Mouse (Mus musculus): ENCODE measurements around the gene Cdhr5. TPM values are rescaled to one million over a fixed set of nuclear protein-coding genes. Genes with fewer than 3 reads are reported as not detected.

Cdhr5 gene
- 1.7 and 3.0 TPM in 2 replicates for polyA plus RNA-seq (2012; rRNA removed)

GRCm38 (mm10) chr7:141276546-141276945 is at the start of gene Cdhr5:
TSS of gene Cdhr5 (minus strand) at chr7:141276786.

GRCm38 (mm10) chr7:141291921-141292582 is 15.5 kb upstream of the Cdhr5 start, which contains the start of gene Drd4:
TSS of gene Drd4 (plus strand) at chr7:141292006.

GRCm38 (mm10) chr7:141278766-141279590 is 2.4 kb upstream of the Cdhr5 start, which contains the start of gene Sct:
TSS of gene Sct (minus strand) at chr7:141279133.

GRCm38 (mm10) chr7:141265739-141266561 is 10.6 kb downstream of the Cdhr5 start, which contains the start of gene Irf7:
TSS of gene Irf7 (minus strand) at chr7:141266481.

GRCm38 (mm10) chr7:141228279-141229067 is 48.1 kb downstream of the Cdhr5 start, which contains the start of gene Phrf1:
TSS of gene Phrf1 (plus strand) at chr7:141228784.

Other genes starting within 250 kb of the Cdhr5 start
- gene Gm17387, start 247.7 kb downstream of the Cdhr5 start, polyA plus RNA-seq (2012; rRNA removed): not detected in 2 replicates
- gene B4galnt4, start 215.7 kb downstream of the Cdhr5 start, polyA plus RNA-seq (2012; rRNA removed): 1.2 and 1.6 TPM in 2 replicates
- 87.1 and 93.8 TPM in 2 replicates for gene Pkp3, start 198.6 kb downstream of the Cdhr5 start, polyA plus RNA-seq (2012; rRNA removed)
- 18.7 and 23.0 TPM in 2 replicates for gene Sigirr, start 176.2 kb downstream of the Cdhr5 start, polyA plus RNA-seq (2012; rRNA removed)
- gene Ano9, start 159.0 kb downstream of the Cdhr5 start, polyA plus RNA-seq (2012; rRNA removed): 18.4 and 22.0 TPM in 2 replicates
- gene Ptdss2, start 154.4 kb downstream of the Cdhr5 start, polyA plus RNA-seq (2012; rRNA removed): 9.4 and 13.8 TPM in 2 replicates
- gene Rnh1, start 103.9 kb downstream of the Cdhr5 start, polyA plus RNA-seq (2012; rRNA removed): 80.4 and 88.4 TPM in 2 replicates
- gene Hras, start 82.8 kb downstream of the Cdhr5 start, polyA plus RNA-seq (2012; rRNA removed): 44.2 and 44.7 TPM in 2 replicates
- 2.5 and 2.6 TPM in 2 replicates for gene Lrrc56, start 82.6 kb downstream of the Cdhr5 start, polyA plus RNA-seq (2012; rRNA removed)
- gene Lmntd2, start 62.7 kb downstream of the Cdhr5 start, polyA plus RNA-seq (2012; rRNA removed): 3.7 and 6.7 TPM in 2 replicates
- 85.9 and 98.2 TPM in 2 replicates for gene Rassf7, start 60.9 kb downstream of the Cdhr5 start, polyA plus RNA-seq (2012; rRNA removed)
- 15.5 and 16.7 TPM in 2 replicates for gene Phrf1, start 48.0 kb downstream of the Cdhr5 start, polyA plus RNA-seq (2012; rRNA removed)
- 43.3 and 72.0 TPM in 2 replicates for gene Irf7, start 10.3 kb downstream of the Cdhr5 start, polyA plus RNA-seq (2012; rRNA removed)
- 0.56 and 1.6 TPM in 2 replicates for gene Sct, start 2.3 kb upstream of the Cdhr5 start, polyA plus RNA-seq (2012; rRNA removed)
- not detected in 2 replicates for gene Drd4, start 15.2 kb upstream of the Cdhr5 start, polyA plus RNA-seq (2012; rRNA removed)
- 10.8 and 14.7 TPM in 2 replicates for gene Deaf1, start 50.9 kb upstream of the Cdhr5 start, polyA plus RNA-seq (2012; rRNA removed)
- gene Tmem80, start 51.0 kb upstream of the Cdhr5 start, polyA plus RNA-seq (2012; rRNA removed): 8.8 and 10.4 TPM in 2 replicates
- 120 and 128 TPM in 2 replicates for gene Eps8l2, start 62.1 kb upstream of the Cdhr5 start, polyA plus RNA-seq (2012; rRNA removed)
- gene Taldo1, start 115.4 kb upstream of the Cdhr5 start, polyA plus RNA-seq (2012; rRNA removed): 99.5 and 105 TPM in 2 replicates
- 18.6 and 20.4 TPM in 2 replicates for gene Gatd1, start 137.3 kb upstream of the Cdhr5 start, polyA plus RNA-seq (2012; rRNA removed)
- 1.4 and 1.5 TPM in 2 replicates for gene Cend1, start 152.7 kb upstream of the Cdhr5 start, polyA plus RNA-seq (2012; rRNA removed)
- gene Slc25a22, start 161.1 kb upstream of the Cdhr5 start, polyA plus RNA-seq (2012; rRNA removed): 41.6 and 43.2 TPM in 2 replicates
- gene Pidd1, start 167.2 kb upstream of the Cdhr5 start, polyA plus RNA-seq (2012; rRNA removed): 4.1 and 4.6 TPM in 2 replicates
- gene Rplp2, start 170.6 kb upstream of the Cdhr5 start, polyA plus RNA-seq (2012; rRNA removed): 175 and 185 TPM in 2 replicates
- 120 and 147 TPM in 2 replicates for gene Pnpla2, start 178.4 kb upstream of the Cdhr5 start, polyA plus RNA-seq (2012; rRNA removed)
- 78.0 and 82.9 TPM in 2 replicates for gene Cracr2b, start 184.3 kb upstream of the Cdhr5 start, polyA plus RNA-seq (2012; rRNA removed)
- gene Cd151, start 190.6 kb upstream of the Cdhr5 start, polyA plus RNA-seq (2012; rRNA removed): 169 and 189 TPM in 2 replicates
- 16.5 and 20.9 TPM in 2 replicates for gene Polr2l, start 198.3 kb upstream of the Cdhr5 start, polyA plus RNA-seq (2012; rRNA removed)
- gene Tspan4, start 198.5 kb upstream of the Cdhr5 start, polyA plus RNA-seq (2012; rRNA removed): 20.3 and 24.1 TPM in 2 replicates